Mouse (Mus musculus) thymus, adult 2 months (tissue): ENCODE measurements around the gene Stum.

ENCODE experiments used
- CTCF ChIP-seq: fragments of 200-500 bp; IDR thresholded peaks from 2 replicates; pipeline ENCODE4 v1.5.1; 2012; ENCODE audit warnings: mild to moderate bottlenecking, control low read depth, low read length, moderate library complexity, borderline replicate concordance; ENCODE audit not compliant: control insufficient read depth, poor library complexity, insufficient read depth; ENCODE audit errors: extremely low read depth
- POLR2A ChIP-seq: fragments of 200-500 bp; IDR thresholded peaks from 2 replicates; pipeline ENCODE4 v1.6.1; 2012; ENCODE audit warnings: mild to moderate bottlenecking, low read length, control low read depth, moderate library complexity; ENCODE audit not compliant: control insufficient read depth, poor library complexity, insufficient read depth; ENCODE audit errors: extremely low read depth

DNA sequence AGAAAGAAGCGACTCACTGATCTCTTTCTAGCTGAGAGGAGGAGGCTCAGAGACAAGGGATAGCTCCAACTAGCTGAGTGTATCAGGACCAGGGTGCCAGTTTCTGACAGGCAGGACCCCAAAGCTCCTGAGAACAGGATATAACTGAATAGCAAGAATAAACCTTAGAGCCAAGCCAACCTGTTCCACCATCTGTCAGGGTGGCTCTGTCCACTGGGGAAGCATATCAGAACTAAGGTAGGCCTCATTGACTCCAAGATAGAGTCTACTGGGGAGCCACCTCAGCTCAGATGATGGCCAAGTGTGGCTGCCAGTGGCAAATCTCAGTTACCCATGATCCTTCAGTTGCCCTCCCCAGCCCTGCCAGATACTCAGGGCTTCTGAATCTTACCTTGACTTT is 42.0 kb upstream of the Stum start:
- TF ChIP-seq CTCF (no peak), POLR2A (no peak)
